Mouse (Mus musculus) stomach, embryonic 14.5 days (tissue): ENCODE measurements around the gene Irgc1. TPM values are rescaled to one million over a fixed set of nuclear protein-coding genes. Genes with fewer than 3 reads are reported as not detected.

Source experiments
- ATAC-seq: fragments of 200-750 bp; cut with Nextera tagmentation; 2 replicates; pipeline ENCODE4 v1.8.0; 2017; ENCODE audit warnings: low read depth, moderate TSS enrichment; ENCODE audit not compliant: insufficient number of reproducible peaks, insufficient read depth, low FRiP score
- H3K27ac ChIP-seq: fragments of 300-500 bp; sonication (generic); 2 replicates; pipeline ENCODE4 v1.5.1; 2014; ENCODE audit warnings: mild to moderate bottlenecking, low read length, moderate library complexity, mixed read lengths
- H3K27me3 ChIP-seq: fragments of 300-500 bp; sonication (generic); 2 replicates; pipeline ENCODE4 v1.6.1; 2014; ENCODE audit warnings: low read length, control low read depth, mixed read lengths; ENCODE audit not compliant: control insufficient read depth, insufficient read depth
- H3K36me3 ChIP-seq: fragments of 300-500 bp; sonication (generic); 2 replicates; pipeline ENCODE4 v1.6.1; 2014; ENCODE audit warnings: mild to moderate bottlenecking, control low read depth, low read length, moderate library complexity, mixed read lengths; ENCODE audit not compliant: control insufficient read depth, insufficient read depth
- H3K4me1 ChIP-seq: fragments of 300-500 bp; sonication (generic); 2 replicates; pipeline ENCODE4 v1.6.1; 2014; ENCODE audit warnings: low read length, control low read depth, mixed read lengths; ENCODE audit not compliant: control insufficient read depth, insufficient read depth
- H3K4me2 ChIP-seq: fragments of 300-500 bp; sonication (generic); replicated peaks from 2 replicates; pipeline ENCODE4 v1.6.1; 2014; ENCODE audit warnings: low read depth, low read length, control low read depth
- H3K4me3 ChIP-seq: fragments of 300-500 bp; sonication (generic); 2 replicates; pipeline ENCODE4 v1.5.1; 2014; ENCODE audit warnings: low read depth, low read length, control low read depth
- H3K9ac ChIP-seq: fragments of 300-500 bp; sonication (generic); replicated peaks from 2 replicates; pipeline ENCODE4 v1.6.1; 2014; ENCODE audit warnings: low read depth, mild to moderate bottlenecking, control low read depth, low read length, moderate library complexity, mixed read lengths
- H3K9me3 ChIP-seq: fragments of 300-500 bp; sonication (generic); 2 replicates; pipeline ENCODE4 v1.6.1; 2016; ENCODE audit warnings: low read depth, low read length, control low read depth; ENCODE audit not compliant: control insufficient read depth
- WGBS: fragments of 180-500 bp; shearing (Covaris S2); extraction: QIAGEN DNeasy Blood & Tissue Kit; methylation state at CpG from one replicate; pipeline ENCODE4 v1.1.7; 2014; 5-methylcytosine and 5-hydroxymethylcytosine counted together
- polyA plus RNA-seq: library from polyadenylated mRNA; unstranded; fragments of >200 nt; fragmentation: Nextera tagmentation; extraction: Ambion mirVana; gene quantifications from 2 replicates; pipeline ENCODE4 v1.2.1, GENCODE M21; 2014

The Irgc1 gene
- polyA plus RNA-seq = not detected in 2 replicates

DNA sequence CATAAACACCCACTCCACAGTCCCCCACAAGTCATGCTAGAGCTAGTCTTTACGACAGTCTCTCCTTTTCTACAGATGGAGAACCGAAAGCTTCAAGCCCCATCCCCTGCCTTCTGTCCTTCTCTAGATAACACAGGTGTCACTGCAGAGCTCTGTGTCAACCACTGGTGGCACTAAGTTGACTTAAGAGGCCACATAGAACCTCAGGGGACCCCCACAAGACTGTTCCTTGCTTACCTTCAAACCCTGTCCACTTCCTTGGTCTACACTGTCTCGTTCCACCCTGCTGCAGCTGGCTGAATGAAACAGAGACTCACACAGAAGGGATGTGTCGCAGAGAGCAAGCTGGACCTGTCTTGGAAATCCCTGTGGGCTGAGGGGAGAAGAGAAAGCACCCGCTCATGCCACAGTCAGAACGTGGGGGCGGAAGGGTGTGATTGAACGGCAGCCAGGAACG lies at the start of gene Irgc1:
Gene Irgc1 (minus strand): TSS at position 443 of the 457 bp plus-strand sequence.
- no peak for ATAC-seq
- H3K4me3 ChIP-seq = no peak within 1 kb of the TSS
- no peak within 1 kb of the TSS for H3K4me2 ChIP-seq
- H3K9me3 ChIP-seq = no peaks in the 10 kb centered on the region
- no peaks in the 10 kb centered on the region for H3K27me3 ChIP-seq
- 75% methylated on average over 9 of the region's 9 CpGs for WGBS
- H3K9ac ChIP-seq = no peak within 1 kb of the TSS
- H3K27ac ChIP-seq = no peak within 1 kb of the TSS
- H3K4me1 ChIP-seq = 0 out of 2 replicates have a peak, but pooled peaks cover 3% of the 10 kb centered on the region
- no peaks in the 10 kb centered on the region for H3K36me3 ChIP-seq

DNA sequence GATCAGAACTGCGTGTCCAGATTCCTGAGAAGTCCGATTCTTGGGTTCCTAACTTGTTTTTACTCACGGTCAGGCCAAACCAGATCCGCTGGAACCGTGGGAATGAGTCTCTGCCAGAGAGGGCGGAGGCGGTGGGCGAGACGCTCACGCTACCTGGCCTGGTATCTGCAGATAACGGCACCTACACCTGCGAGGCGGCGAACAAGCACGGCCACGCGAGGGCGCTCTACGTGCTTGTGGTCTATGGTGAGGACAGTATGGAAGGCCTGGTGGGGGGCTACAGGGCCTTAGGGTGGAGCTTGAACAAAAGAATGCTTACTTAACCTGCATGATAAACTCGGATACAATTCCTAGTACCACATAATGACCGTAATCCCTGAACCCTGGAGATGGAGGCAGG lies 49.4 kb upstream of the Irgc1 start:
- Histone ChIP-seq H3K9me3 (peaks cover 3% of the 10 kb centered on the region; the same call in 1 of the 2 replicates), H3K27me3 (0 out of 2 replicates have a peak, but pooled peaks cover 7% of the 10 kb centered on the region), H3K27ac (no peak overlapping the region), H3K4me3 (no peak overlapping the region), H3K4me2 (no peak overlapping the region), H3K36me3 (no peaks in the 10 kb centered on the region), H3K4me1 (peaks cover 20% of the 10 kb centered on the region; the same call in 1 of the 2 replicates), H3K9ac (no peak overlapping the region)
- 50% methylated on average over 21 of the region's 21 CpGs for WGBS
- no peak for ATAC-seq

DNA sequence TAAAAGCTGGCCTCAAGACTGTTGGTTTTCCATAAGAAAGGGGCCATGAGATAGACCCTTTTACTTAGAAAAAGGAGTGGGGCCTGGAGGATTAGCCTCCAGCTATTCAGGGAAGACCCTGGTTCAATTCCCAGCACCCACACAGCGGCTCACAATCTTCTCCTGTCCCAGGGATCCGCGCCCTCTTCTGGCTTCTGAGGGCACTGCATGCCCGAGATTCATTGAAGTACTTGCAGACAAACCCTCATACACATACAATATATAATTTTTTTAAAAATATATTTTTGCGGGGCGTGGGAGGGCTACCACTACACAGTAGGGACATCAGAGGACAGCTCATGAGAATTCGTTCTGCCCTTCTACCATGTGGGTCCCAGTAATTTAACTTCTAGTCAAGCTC lies 48.8 kb upstream of the Irgc1 start:
- H3K27ac ChIP-seq = no peak overlapping the region
- H3K9me3 ChIP-seq = peaks cover 3% of the 10 kb centered on the region; the same call in 1 of the 2 replicates
- H3K4me2 ChIP-seq = no peak overlapping the region
- peaks cover 20% of the 10 kb centered on the region; the same call in 1 of the 2 replicates for H3K4me1 ChIP-seq
- H3K36me3 ChIP-seq = no peaks in the 10 kb centered on the region
- no peak overlapping the region for H3K4me3 ChIP-seq
- H3K9ac ChIP-seq = no peak overlapping the region
- H3K27me3 ChIP-seq = 0 out of 2 replicates have a peak, but pooled peaks cover 7% of the 10 kb centered on the region
- no peak for ATAC-seq
- 39% methylated on average over 7 of the region's 7 CpGs for WGBS

DNA sequence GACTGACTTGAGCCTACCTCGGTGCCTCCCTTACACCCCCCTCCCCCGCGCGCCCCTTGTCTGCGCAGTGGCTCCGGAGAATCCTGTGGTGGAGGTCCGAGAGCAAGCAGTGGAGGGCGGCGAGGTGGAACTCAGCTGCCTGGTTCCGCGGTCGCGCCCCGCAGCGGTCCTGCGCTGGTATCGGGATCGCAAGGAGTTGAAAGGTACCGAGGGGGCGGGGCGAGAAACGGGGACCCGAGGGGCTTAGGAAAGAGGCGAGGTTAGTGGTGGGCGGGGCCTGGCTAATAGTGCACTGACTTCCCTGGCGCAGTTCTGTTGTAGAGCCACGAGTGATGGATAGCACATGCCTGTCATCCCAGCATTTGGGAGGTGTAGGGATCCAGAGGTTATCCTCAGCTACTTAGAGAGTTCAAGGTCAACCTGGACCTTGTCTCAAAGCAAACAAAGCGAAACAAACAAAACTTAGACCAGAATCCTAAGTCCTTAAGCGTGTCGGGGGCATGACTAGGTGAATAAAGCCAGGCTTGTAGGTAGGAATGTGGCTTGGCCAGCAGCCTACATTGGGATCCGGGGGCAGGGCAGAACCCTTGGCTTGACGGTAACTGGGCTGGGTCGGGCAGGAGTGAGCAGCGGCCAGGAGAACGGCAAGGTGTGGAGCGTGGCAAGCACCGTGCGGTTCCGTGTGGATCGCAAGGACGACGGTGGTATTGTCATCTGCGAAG lies 47.9 kb upstream of the Irgc1 start:
- peak overlapping the region; percentile 55 for H3K4me2 ChIP-seq
- ATAC-seq = peak; percentile 59; the same call in 1 of the 2 replicates
- H3K9ac ChIP-seq = 0 out of 2 replicates have a peak overlapping the region, but pooled peaks have one; percentile 14
- H3K4me1 ChIP-seq = peaks cover 15% of the 10 kb centered on the region; the same call in 1 of the 2 replicates
- no peaks in the 10 kb centered on the region for H3K36me3 ChIP-seq
- peaks cover 3% of the 10 kb centered on the region; the same call in 1 of the 2 replicates for H3K9me3 ChIP-seq
- 10% methylated on average over 43 of the region's 43 CpGs for WGBS
- H3K27me3 ChIP-seq = 0 out of 2 replicates have a peak, but pooled peaks cover 7% of the 10 kb centered on the region
- peak overlapping the region; percentile 29 for H3K4me3 ChIP-seq
- no peak overlapping the region for H3K27ac ChIP-seq

DNA sequence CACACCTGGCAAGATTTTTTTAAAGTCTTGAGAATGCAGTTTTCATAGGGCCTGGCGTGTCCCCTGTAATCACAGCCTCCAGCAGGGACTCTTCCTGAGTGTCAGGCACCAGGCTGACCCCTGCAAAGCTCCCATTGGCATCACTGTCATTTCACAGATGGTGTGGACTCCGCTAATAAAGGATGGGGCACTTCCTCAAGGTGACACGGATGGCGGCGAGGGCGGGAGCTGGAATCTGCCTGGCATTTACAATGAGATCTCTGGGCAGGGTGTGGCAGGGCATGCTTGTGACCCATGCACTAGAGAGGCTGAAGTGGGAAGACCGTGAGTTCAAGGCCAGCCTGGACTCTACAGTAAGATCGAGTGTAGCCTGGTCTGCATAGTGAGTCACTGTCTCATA lies 36.2 kb upstream of the Irgc1 start:
- WGBS = 82% methylated on average over 8 of the region's 8 CpGs
- Histone ChIP-seq H3K9me3 (no peaks in the 10 kb centered on the region), H3K4me2 (no peak overlapping the region), H3K9ac (no peak overlapping the region), H3K27me3 (no peaks in the 10 kb centered on the region), H3K4me1 (no peaks in the 10 kb centered on the region), H3K36me3 (no peaks in the 10 kb centered on the region), H3K27ac (no peak overlapping the region), H3K4me3 (no peak overlapping the region)
- ATAC-seq = no peak

DNA sequence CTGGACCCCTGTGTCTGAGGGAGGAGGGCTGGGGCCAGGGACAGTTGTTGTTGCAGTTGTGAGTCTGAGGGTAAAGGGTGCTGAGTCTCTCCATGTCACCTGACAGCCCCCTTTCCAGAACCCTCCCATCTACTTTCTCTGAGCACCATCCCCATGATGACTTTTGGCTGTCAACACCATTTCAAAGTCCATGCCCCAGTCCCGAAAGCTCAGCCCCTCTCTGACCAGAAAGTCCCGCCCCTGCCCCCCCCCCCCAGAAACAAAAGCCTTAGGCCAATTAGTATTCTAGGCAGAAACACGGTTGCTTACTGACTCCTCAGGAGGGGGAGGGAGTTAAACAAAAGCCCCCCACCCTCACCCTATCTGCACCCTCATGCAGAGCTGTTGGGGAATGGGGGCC lies 35.3 kb upstream of the Irgc1 start:
- Histone ChIP-seq H3K9me3 (no peaks in the 10 kb centered on the region), H3K36me3 (no peaks in the 10 kb centered on the region), H3K9ac (no peak overlapping the region), H3K4me3 (no peak overlapping the region), H3K27me3 (no peaks in the 10 kb centered on the region), H3K4me2 (no peak overlapping the region), H3K27ac (no peak overlapping the region), H3K4me1 (no peaks in the 10 kb centered on the region)
- WGBS = 37% methylated on average over 3 of the region's 3 CpGs
- no peak for ATAC-seq

DNA sequence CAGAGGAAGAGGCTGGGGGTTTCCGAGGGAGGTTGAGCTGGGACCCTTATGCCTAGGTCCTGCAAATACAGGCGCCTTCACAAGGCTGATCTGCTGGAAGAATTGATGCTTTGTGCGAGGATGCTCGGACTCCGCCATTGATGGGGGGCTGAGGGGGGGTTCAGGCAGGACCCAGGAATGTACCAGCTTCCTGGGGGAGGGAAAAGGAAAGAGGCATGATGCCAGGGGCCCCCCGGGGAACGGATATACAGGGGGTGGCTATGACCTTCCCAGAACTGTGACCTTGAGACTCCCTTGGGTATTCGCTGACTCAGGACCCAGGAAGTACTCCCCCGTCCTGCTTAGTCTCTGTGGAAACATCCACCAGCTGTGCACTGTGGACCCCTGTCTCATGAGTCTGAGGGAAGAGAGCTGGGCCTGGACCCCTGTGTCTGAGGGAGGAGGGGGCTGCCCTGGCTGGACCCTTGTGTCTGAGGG lies 34.6 kb upstream of the Irgc1 start:
- Histone ChIP-seq H3K4me3 (no peak overlapping the region), H3K4me2 (no peak overlapping the region), H3K36me3 (no peaks in the 10 kb centered on the region), H3K27me3 (no peaks in the 10 kb centered on the region), H3K4me1 (no peaks in the 10 kb centered on the region), H3K9ac (no peak overlapping the region), H3K9me3 (no peaks in the 10 kb centered on the region), H3K27ac (peak overlapping the region; percentile 59; the same call in 1 of the 2 replicates)
- peak; percentile 38; the same call in 1 of the 2 replicates for ATAC-seq
- 42% methylated on average over 9 of the region's 9 CpGs for WGBS

DNA sequence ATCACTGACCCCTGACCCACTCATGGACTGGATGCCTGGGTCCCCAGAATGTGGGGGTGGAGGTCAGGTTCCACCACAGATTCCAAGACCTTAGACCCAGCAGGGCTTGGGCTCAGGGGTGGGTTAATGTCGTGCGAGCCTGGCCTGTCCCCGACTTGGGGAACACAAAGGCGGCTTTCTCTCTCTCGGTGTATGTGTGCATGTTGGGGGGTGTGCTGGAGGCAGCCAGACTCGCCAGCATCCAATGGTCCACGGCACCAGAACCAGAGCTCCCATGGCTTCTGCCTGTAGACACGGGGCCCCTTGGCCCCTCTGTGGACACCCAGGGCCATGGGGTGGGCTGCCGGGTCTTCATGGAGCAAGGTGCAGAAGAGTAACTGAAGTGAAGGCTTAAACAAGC lies 33.4 kb upstream of the Irgc1 start:
- WGBS = 85% methylated on average over 9 of the region's 9 CpGs
- no peaks in the 10 kb centered on the region for H3K36me3 ChIP-seq
- H3K4me1 ChIP-seq = no peaks in the 10 kb centered on the region
- H3K9ac ChIP-seq = no peak overlapping the region
- H3K4me2 ChIP-seq = no peak overlapping the region
- no peaks in the 10 kb centered on the region for H3K27me3 ChIP-seq
- H3K9me3 ChIP-seq = no peaks in the 10 kb centered on the region
- peak overlapping the region; percentile 5; the same call in 1 of the 2 replicates for H3K27ac ChIP-seq
- ATAC-seq = no peak
- H3K4me3 ChIP-seq = no peak overlapping the region
